Mouse (Mus musculus): Measurements from ENCODE around the gene Hrk. TPM values are rescaled to one million over a fixed set of nuclear protein-coding genes. Genes with fewer than 3 reads are reported as not detected.

Hrk gene
- 10 to 100 TPM; 30.8 to 35.9 TPM for total RNA-seq (2021)
- long read RNA-seq, full-length matches to known transcripts, result 21 of 36 reads
- long read RNA-seq, partial matches to known transcripts, result 0 of 36 reads
- long read RNA-seq, other reads (novel, unspliced or antisense), result 15 of 36 reads

DNA sequence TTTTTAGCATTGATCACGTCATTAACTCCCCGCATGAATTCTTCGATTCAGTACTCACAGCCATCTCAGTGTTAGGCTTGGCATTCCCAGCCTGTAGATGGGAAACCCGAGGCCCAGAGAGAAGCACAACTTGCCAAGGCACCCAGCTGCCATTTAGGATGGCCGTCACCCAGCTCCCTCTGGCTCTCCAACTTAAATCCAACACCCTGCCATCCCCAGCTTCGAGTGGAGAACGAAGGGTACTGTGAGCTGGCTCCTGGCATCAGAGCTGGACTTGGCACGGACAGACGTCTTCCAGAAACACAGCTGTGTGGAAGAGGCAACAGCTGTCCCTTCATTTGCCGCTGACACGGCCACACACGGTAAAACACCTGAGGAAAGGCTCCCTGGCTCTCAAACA is at the start of gene Hrk:
Gene Hrk, plus strand, starts transcription at position 68 of the 400 bp plus-strand sequence.
- no peak for DNase-seq (ENCODE audit: low spot score in 2 of 2)

DNA sequence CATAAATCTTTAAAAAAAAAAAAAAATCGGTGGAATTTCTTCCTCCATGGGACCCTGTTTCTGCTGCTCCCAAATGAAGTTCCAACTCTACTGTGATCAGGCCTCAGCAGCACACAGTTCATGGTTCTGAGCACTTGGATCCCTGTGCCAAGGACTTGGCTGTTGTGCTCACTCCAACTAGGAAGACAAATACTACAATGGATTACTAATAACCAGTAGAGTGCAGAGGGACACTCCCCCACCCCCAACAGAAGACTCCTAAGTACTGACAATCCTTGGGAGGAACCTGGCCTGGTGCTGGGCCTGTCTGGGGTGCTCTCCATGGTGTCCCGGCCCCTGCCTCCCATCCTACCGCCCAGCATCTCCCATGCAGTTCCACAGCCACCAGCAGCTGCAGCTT is 46.1 kb upstream of the Hrk start:
- no peak for DNase-seq (ENCODE audit: low spot score in 2 of 2)

DNA sequence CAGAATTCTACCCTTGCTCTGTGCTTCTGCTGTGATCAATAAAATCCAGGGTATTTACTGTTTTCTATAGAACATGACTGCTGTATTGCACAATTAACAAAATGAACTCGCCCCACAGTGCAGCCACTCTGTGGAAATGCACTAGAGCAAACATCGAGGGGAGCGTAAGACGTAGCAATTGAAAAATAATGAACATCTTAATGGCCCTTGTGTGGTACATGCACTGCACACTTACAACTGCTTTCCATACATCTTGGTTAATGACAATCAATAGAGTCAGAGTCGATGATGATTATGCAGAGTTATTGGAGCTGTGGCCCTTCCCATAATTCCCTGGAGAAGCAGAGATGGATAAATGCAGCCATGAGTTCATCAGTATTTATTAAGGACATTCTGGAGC is 45.5 kb upstream of the Hrk start:
- no peak for DNase-seq (ENCODE audit: low spot score in 2 of 2)

DNA sequence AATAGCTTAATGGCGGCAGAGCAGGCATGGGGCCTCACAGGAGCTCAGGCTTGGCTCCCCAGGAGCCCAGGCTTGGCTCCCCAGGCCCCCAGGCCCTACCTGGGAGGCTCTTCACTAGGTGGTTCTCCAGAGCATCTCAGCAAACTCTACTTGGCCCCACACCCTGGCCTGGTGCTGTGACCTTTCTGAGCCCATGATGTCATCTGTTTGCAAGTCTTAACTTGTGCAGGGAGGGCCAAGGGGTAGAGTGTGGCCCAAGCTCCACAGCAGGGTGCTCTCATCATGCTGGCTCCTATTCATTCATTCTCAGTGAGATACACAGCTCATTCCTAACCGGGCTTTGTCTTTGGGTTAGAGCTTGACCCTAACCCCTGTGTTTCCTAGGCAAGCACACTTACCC is 43.8 kb upstream of the Hrk start:
- no peak for DNase-seq (ENCODE audit: low spot score in 2 of 2)

DNA sequence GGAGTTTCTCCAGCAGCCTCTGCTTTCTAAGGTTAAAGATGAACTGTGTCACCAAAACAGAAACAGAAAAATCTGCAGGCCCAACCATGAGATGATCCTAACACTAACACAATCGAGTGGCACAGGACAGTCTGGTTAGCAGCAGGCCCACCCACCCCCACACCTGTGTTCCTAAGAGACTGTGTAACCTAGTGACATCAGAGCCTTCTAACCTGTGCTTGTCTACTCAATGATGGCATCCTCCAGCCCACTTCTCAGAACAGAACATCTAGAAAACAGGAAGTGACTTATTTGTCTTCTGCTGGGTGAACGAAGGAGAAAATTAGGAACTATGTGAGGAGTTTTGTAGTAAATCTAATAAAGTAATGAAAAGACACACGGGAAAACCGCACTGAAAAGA is 42.5 kb upstream of the Hrk start:
- DNase-seq (ENCODE audit: low spot score in 2 of 2), result no peak

DNA sequence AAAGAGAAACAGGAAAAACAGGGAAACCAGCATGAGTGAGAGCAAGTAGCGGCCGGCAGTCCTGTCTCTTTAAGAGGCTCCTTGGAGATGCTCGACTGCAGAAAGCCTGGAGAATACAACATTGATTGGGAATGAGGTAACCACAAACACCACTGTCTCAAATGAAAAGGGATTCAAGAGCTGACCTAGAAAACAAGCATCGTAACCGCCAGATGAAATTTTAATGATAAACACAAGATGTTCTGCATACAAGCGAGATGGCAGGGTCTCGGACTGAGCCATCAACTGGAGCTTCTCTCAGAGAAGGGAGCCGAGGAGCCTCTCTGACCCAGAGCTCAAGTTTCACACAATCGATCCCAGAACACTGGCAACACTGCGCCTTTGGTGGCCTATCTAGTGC is 41.4 kb upstream of the Hrk start:
- no peak for DNase-seq (ENCODE audit: low spot score in 2 of 2)

DNA sequence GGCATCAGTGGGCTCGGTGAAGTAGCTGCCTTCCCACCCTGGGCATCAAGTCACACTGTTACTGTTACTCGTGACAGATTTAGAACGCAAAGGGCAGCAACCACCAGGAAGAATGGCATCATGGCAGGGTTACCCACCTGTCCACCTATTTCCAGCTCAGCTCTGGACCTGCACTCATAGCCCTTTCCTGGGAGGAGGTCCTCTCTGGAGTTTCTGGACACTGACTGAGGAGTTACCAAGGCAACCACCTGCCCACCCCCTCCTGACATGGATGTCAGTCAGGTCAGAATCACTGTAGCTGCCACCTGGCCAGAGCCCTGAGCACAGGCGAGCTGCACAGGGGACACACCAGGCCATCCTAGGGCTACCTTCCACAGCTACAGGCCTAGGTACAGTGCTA is 37.8 kb upstream of the Hrk start:
- no peak for DNase-seq (ENCODE audit: low spot score in 2 of 2)

DNA sequence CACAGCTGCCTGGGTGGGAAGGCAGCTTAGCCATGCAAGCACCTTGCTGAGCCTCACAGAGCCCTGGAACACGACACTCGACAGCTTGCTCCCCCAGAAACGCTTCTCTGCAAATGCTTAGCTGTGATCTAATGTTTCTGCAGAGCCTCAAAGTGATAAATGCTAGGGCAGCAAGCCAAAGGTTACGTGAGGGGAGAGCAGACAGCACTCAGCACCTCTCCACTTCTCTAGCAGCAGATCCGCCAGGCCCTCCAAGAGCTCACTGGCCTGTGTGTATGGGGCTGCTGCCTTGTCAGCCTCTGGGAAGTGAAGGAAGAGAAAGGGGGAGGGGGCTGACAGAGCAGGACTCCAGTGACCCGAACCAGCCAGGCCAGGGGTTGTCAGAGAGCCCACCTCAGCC is 36.2 kb upstream of the Hrk start:
- DNase-seq (ENCODE audit: low spot score in 2 of 2), result no peak

DNA sequence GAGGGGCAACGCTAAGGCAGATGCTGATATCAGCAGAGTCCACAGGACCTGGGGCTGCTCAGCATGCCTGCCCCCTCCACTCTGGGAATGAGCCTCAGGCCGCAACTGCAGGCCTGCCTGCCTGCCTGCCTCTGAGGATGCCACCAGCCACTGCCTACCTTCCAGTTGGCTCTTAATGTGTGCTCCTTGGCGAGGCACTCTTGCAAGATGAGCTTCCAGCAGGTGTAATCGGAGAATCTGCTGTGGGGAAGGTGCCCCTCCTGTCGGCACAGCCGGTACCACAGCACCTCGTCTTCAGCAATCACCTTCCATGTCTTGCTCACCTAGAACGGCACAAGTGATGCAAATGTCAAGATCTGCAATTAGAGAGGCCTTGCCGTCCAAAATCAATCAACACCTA is 35.8 kb upstream of the Hrk start:
- DNase-seq (ENCODE audit: low spot score in 2 of 2), result no peak

DNA sequence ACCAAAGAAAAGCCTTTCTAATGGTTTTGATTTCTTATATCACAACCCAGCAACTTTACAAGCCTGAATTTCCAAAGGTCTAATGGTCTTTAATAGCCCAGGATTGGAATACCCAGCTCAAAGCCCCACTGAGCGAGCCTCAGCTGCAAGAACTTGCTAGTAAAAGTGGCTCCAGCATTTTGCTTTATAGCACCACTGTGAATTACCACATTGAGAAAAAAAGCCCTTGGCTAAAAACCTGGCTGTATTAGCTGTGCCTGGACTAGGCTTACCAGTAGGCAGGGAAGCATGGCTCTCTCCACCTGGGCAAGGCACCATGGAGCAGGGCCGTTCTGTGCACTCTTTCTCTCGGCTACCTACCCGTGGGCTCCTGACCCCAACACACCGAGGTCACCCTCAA is 28.1 kb upstream of the Hrk start:
- no peak for DNase-seq (ENCODE audit: low spot score in 2 of 2)

DNA sequence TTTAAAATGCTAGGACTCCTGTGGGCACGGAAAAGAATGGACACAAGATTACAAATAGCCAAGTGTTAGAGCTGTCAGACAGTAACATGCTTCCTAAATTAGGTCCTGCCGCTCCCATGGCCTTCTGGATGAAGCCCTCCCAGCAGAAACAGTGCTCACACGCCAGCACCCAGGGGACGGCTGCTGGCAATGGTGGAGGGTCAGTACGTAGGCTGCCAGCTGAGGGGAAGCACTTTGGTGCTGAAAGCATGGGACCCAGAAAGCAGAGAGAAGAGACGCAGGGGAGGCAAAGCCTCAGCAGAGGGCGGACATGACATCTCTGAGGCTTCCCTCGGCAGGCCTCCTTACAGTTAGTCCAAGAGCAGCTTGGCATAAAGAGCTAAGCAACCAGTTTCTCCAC is 24.8 kb upstream of the Hrk start:
- DNase-seq (ENCODE audit: low spot score in 2 of 2), result no peak

DNA sequence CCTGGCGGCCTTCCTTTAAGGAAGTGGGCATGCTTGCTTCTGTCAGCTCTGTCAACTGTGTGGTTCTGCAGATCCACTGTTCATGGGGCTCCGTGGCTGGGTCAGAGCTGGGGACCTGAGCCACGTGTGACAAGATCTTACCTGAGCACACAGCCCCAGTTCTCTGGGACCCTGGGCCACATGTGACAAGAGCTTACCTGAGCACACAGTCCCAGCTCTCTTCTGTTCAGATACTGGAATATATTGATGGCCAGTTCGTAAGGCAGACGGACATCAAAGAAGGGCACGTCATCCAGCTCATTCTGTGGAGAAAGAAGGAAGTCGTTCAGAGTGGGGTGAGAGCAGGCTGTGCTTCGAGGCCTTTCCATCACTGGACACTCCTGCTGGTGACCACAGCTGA is 22.0 kb upstream of the Hrk start:
- DNase-seq (ENCODE audit: low spot score in 2 of 2), result no peak

DNA sequence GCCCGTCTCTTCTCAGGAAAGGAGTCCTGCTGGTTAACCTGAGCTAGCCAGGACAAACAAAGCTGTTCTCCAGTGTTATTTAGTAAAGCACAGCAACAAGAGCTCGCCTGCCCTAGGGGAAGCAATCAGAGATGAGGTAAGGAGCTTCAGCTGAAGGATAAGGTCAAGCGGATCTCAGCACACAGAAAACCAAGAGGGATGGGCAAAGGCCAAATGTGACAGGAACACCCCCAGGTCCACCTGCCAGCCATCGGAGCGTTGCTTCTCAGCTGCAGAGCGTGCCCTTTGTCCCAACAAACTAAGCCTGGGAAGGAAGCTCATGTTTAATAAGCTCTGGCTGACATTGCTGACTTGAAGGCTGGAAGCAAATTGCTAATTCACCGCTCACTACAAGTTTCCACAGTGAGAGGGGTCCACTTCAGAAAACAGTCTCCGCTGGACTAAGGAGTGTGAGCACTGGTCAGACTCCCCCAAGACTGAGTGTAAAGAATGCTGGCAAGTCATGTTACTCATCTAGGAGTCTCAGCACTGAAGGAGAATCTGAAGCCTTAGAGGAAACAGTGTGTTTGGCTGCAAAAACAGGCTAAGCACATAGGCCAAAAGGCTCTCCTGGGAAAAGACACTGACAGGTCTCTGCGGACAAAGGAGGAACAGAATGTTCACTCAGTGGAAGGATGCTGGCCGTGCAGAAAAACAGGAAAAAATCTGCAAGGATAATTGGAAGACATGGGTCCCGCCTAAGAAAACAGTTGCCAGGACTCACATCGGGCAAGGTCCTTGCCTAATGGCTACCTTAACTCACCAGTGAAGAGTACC is 21.0 kb upstream of the Hrk start:
- no peak for DNase-seq (ENCODE audit: low spot score in 2 of 2)

DNA sequence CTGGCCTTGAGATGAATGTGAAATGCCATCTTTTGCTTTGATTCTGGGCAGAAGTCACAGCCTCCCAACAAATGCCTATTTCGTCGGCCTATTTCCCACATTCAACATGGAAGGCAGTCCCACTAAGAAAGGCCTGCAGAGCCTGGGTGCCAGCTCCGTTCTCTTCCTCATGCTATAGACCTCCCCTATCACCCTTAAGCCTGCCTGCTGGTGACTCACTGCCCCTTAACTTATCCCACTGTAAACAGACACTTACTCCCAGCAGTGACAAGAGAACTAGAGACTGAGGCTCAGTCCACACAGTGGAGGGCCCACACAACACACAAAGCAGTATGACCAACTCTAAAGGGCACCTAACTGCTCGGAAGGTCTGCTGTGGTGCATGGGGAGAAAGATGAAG is 20.1 kb upstream of the Hrk start:
- no peak for DNase-seq (ENCODE audit: low spot score in 2 of 2)

DNA sequence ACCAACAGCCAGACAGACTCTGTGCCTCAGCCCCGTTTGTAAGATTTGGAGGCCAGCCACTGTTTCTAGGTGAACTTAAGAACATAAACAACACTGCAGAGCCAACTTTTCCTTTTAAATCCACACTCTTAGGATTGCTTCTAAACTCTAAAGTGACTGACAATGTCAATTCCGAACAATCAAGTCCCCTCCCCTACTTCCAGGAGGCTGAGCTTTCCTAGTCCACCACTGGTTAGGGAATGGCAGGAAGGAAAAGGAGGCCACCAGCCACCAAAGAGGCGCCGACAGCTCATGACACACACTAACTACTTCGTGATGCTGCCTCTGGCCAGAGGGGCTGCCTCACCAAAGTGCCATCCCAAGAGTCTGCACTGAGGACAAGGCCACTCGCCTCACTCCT is 19.7 kb upstream of the Hrk start:
- no peak for DNase-seq (ENCODE audit: low spot score in 2 of 2)

DNA sequence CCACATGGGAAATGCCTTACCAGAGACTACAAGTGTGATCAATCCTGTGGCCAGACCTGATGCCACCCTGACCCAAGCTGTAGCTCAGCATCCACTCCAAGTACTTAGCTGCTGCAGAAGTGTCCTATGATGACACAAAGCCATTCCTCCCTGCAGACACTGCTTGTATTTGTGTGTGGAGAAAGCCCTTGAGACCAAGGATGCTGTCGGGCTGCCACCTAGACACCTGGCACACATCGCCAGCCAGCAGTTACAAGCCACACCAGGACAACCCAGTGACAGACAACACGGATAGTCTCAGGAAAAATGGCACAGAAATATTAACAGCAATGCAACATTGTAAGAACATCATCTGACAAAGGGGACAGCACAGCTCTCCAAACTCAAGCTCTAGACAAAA is 19.0 kb upstream of the Hrk start:
- DNase-seq (ENCODE audit: low spot score in 2 of 2), result no peak

DNA sequence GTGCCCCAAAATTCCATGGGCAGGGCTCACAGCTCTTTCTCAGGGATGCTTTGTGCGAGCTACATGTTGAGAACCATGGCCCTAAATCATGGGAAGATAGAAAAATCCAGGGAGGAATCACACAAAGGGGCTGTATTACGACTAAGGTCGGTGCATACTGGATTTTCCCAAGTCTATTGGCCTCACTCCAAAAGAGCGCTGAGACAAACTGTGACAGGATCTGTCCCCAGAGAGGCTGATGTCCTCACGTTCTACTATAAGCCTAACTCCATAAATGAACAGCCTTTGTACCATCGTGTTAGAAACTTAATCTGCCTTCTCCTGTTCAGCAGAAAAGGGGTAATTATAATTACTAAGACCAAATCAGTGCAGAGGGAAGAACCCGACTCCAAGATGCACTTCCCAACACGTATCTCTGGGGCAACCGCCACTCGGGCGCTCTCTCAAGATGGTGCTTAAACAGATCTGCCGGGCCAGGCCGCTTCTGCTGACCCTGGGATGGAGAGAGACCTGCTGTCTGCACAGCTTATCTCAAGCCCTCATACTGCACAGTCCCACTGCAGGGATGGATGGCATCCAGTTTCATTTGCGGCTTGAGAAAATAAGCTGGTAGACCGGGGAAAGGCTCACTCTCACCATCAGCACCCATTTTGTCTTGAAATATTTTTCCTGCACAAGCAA is 18.3 kb upstream of the Hrk start:
- DNase-seq (ENCODE audit: low spot score in 2 of 2), result peak in 1 of 2 experiments; percentile 47

DNA sequence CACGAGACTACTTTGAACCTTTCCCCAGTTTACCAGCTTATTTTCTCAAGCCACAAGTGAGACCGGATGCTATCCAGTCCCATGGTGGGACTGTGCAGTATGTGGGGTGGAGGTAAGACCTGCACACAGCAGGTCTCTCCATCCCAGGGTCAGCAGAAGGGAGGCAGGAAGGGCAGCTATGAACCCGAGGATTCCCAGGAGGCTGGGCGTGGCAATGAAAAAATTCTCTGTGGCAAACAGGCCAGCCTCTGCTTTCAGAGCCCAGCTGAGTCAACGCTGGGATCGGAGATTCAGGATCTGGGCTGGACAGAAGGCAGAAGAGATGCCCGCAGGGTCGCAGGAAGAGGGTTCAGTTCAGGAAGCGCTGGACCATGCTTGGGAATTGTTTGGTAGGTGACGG is 17.2 kb upstream of the Hrk start:
- no peak for DNase-seq (ENCODE audit: low spot score in 2 of 2)

DNA sequence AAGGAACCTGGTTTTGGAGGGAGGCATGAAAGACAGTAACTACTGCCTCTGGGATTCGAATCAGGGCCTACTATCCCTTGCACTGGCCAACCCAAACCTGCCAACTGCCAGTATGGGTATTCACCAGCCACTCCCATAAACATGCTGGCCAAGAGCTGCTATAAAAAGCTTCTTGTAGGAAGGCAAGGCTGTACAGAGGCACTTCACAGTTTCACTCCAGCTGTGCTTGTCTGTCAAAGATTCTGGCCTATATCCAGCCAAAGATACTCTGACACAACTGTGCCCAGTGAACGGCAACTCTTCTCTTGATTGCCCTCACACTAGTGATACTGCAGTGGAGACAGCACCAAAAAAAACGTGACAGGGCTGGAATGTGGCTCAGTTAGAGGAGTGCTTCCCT is 14.7 kb upstream of the Hrk start:
- DNase-seq (ENCODE audit: low spot score in 2 of 2), result no peak

DNA sequence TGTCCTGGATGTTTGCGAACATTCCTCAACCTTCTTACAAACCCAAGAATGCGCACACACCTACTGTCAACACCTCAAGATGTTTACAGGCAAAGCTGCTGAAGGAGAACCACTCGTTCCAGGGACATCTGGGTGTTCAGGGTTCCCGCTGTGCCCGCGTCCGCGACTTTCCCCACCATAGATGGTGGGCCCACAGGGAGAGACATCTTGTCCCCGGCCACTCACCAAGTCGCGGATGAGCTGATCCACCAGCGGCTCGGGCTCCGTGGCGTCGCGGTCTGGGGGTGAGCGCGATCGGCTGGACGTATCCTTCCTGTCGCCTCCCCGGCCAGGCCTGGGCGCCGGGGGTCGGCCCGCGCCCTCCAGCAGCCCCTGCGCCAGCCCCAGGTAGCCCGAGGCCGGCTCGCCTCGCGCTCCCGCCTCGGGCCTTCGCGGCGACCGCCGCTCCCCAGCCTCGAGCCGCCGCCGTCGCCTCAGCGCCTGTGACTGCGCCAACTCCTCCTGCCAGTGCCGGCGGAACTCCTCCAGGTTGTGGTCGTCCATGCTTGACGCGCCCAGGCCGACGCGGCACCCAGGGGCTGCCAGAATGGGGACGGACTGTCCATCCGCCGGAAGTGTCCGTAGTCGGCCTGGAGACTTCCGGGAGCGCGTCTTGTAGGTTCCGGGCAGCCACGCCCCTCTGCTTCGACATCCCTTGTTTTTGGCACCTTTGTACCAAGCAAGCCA is 9.4 kb upstream of the Hrk start, which contains the start of gene Fbxw8:
Gene Fbxw8, minus strand, starts transcription at position 626 of the 726 bp plus-strand sequence.
- peak; percentile 72 to 83 for DNase-seq (ENCODE audit: low spot score in 2 of 2)

DNA sequence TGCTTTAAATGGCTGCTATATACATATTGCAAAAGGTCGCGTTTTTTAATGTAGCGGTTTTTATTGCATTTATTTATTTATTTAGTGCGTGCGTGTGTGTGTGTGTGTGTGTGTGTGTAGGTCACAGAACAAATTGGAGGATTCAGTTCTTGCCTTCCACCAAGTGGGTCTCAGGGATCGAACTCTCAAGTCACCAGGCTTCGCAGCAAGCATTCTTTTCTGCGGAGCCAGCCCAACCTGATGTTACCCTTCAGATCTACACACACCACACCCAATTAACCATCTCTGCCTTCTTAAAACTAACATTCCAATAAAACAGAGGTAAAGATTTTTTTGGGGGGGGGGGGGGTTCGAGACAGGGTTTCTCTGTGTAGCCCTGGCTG is 8.9 kb upstream of the Hrk start:
- no peak for DNase-seq (ENCODE audit: low spot score in 2 of 2)

DNA sequence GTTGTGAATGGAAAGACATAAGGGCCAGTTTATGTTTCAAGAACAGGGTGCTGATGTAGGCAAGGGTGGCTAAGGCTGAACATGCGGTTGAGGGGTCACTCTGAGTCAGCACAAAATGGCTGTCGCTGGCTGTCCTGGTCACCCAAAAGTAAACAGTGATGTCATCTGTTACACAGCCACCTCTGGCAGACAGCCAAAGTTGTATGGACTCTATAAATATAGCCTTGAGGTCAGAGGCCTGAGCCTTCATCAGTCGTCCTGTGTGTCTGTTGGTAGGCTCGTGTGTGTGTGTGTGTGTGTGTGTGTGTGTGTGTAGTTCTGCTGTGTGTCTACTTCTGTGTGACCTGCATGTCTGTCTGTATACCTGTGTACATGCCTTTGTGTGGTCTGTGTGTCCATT is 7.5 kb upstream of the Hrk start:
- no peak for DNase-seq (ENCODE audit: low spot score in 2 of 2)
